Mouse (Mus musculus): ENCODE measurements around the gene Smim26.

Smim26 gene

GRCm38 (mm10) chr2:144637204-144637603 is 43.4 kb downstream of the Smim26 start:
- no peak for DNase-seq

- DNase-seq = no peak
These were observed 44.0 kb downstream of the Smim26 start for GRCm38 (mm10) chr2:144637671-144638395.

- no peak for DNase-seq
These were observed 44.9 kb downstream of the Smim26 start for GRCm38 (mm10) chr2:144638719-144639118.

- DNase-seq = no peak
These were observed 46.2 kb downstream of the Smim26 start for GRCm38 (mm10) chr2:144640101-144640500.

- no peak for DNase-seq
These were observed 48.1 kb downstream of the Smim26 start for GRCm38 (mm10) chr2:144641991-144642390.

All from cerebellum, adult 11-12 months (tissue).